Mouse (Mus musculus) CH12.LX (cell line): ENCODE results near the gene Sgpp2.
A peak's percentile ranks its signal among the peaks of the same experiment; 100 is the strongest.

Source experiments
- CHD2 ChIP-seq: IDR thresholded peaks from 2 replicates; pipeline ENCODE4 v1.6.1; 2011; ENCODE audit warnings: low read length, improper control_type of control experiment
- CTCF ChIP-seq, 2 experiments: IDR thresholded peaks in 1 of 2; conservative IDR thresholded peaks in 1 of 2; 2 replicates each; pipeline ENCODE4 v1.5.1; 2011 to 2012; ENCODE audit warnings: low read depth in 2 of 2, low read length in 2 of 2, improper control_type of control experiment in 1 of 2, inconsistent platforms in 1 of 2, mild to moderate bottlenecking in 1 of 2, moderate library complexity in 1 of 2
- EP300 ChIP-seq: IDR thresholded peaks from 2 replicates; pipeline ENCODE4 v1.6.1; 2011; ENCODE audit warnings: low read length, improper control_type of control experiment
- JUND ChIP-seq: conservative IDR thresholded peaks from 2 replicates; pipeline ENCODE4 v1.6.1; 2011; ENCODE audit warnings: low read depth, low read length, improper control_type of control experiment
- MAX ChIP-seq: IDR thresholded peaks from 2 replicates; pipeline ENCODE4 v1.6.1; 2011; ENCODE audit warnings: low read length, improper control_type of control experiment
- MEF2A ChIP-seq: IDR thresholded peaks from 2 replicates; pipeline ENCODE4 v1.6.1; 2014; ENCODE audit warnings: low read depth, mild to moderate bottlenecking, inconsistent platforms, low read length, improper control_type of control experiment, borderline replicate concordance
- MXI1 ChIP-seq: IDR thresholded peaks from 2 replicates; pipeline ENCODE4 v1.6.1; 2011; ENCODE audit warnings: mild to moderate bottlenecking, low read depth, low read length, improper control_type of control experiment
- MYC ChIP-seq: IDR thresholded peaks from 2 replicates; pipeline ENCODE4 v1.6.1; 2011; ENCODE audit warnings: low read depth, mild to moderate bottlenecking, improper control_type of control experiment, low read length
- POLR2A ChIP-seq: IDR thresholded peaks from 2 replicates; pipeline ENCODE4 v1.6.1; 2011; ENCODE audit warnings: low read depth, mild to moderate bottlenecking, improper control_type of control experiment, low read length
- RAD21 ChIP-seq: IDR thresholded peaks from 2 replicates; pipeline ENCODE4 v1.6.1; 2011; ENCODE audit warnings: low read depth, mild to moderate bottlenecking, low read length, improper control_type of control experiment, moderate library complexity
- USF1 ChIP-seq: IDR thresholded peaks from 2 replicates; pipeline ENCODE4 v1.6.1; 2014; ENCODE audit warnings: low read depth, mild to moderate bottlenecking, inconsistent platforms, low read length, improper control_type of control experiment
- ZC3H11A ChIP-seq: IDR thresholded peaks from 2 replicates; pipeline ENCODE4 v1.6.1; 2012; ENCODE audit warnings: low read depth, mild to moderate bottlenecking, inconsistent platforms, low read length, improper control_type of control experiment
- ZKSCAN1 ChIP-seq: IDR thresholded peaks from 2 replicates; pipeline ENCODE4 v1.6.1; 2012; ENCODE audit warnings: low read depth, inconsistent platforms, low read length, improper control_type of control experiment, borderline replicate concordance
- ZNF384 ChIP-seq: IDR thresholded peaks from 2 replicates; pipeline ENCODE4 v1.6.1; 2012; ENCODE audit warnings: low read depth, low read length, improper control_type of control experiment, inconsistent platforms

DNA sequence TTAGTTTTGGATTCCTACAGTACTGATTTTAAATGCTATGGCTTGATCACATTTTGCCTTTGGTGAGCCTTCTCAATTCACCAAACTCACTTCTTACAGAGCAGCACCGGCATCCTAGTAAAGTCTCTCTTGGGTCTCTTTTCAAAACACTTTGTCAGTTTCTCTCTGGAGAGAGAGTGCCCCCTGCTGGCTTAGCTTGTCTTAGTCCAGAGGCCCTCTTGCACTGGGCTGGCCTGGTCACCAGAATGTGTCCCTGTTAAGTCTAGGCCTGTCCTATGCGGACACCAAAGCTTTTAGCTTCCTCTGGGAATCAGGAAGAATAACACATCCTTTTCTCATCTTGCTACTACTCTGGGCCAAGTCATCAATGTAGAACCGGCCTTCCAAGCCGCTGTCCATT, 109.4 kb downstream of the Sgpp2 start:
- no peak for TF ChIP-seq MEF2A
- TF ChIP-seq CTCF (conservative IDR thresholded peaks at IDR 0.05 in 1 of 2, IDR thresholded peaks at IDR 0.05 in 1 of 2; ENCODE audit: low read depth in 2 of 2, low read length in 2 of 2): peak; percentile 53 to 75
- TF ChIP-seq POLR2A: no peak
- TF ChIP-seq USF1: no peak
- TF ChIP-seq MAX: no peak
- no peak for TF ChIP-seq ZNF384
- TF ChIP-seq MYC: no peak
- TF ChIP-seq CHD2: no peak
- TF ChIP-seq ZKSCAN1: no peak
- TF ChIP-seq EP300: no peak
- TF ChIP-seq JUND: no peak
- no peak; the same call in 1 of the 2 replicates for TF ChIP-seq ZC3H11A
- TF ChIP-seq RAD21: peak; percentile 81
- TF ChIP-seq MXI1: no peak
